Mouse (Mus musculus): ENCODE measurements around the gene Mipol1. TPM values are rescaled to one million over a fixed set of nuclear protein-coding genes. Genes with fewer than 3 reads are reported as not detected.
A peak's percentile ranks its signal among the peaks of the same experiment; 100 is the strongest.

The Mipol1 gene
- total and polyA plus RNA-seq, 3 experiments, result 6.4 to 10.4 (median 6.6) TPM

DNA sequence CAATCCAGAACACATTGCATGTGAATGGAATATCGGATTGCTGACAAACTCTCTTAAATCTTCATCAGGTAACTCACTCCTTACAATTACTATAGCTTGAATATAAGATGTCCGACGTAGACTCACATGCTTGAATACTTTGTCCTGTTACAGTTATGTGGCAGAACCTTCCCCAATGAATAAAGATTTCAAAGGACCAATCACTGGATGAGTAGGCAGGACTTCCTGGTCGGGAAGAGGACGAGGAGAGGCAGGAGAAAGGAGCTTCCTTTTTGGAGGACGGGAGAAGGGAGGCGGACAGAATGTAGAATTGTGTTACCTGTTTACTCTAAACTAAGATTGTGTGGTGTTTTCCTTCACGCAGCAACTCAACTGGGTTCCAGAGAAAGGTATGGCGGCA lies 3.8 kb upstream of the Mipol1 start:
- dilution Hi-C loops (cut with MboI; ENCODE audit: extremely low pct_ligation_motif_present, extremely low pct_unique_long_range_greater_than_20kb, low sequenced_read_pairs), result no loop called here
- TF ChIP-seq POLR2AphosphoS2 (IDR thresholded peaks at IDR 0.05; ENCODE audit: low read depth, low read length), result no peak
- TF ChIP-seq MEF2A (IDR thresholded peaks at IDR 0.05; ENCODE audit: borderline replicate concordance, low read depth, low read length), result no peak
- no peak for TF ChIP-seq ETS1 (conservative IDR thresholded peaks at IDR 0.05; ENCODE audit: low read depth, low read length)
- TF ChIP-seq USF1 (IDR thresholded peaks at IDR 0.05; ENCODE audit: low read depth, low read length), result no peak
- TF ChIP-seq POLR2A (IDR thresholded peaks at IDR 0.05; ENCODE audit: low read depth, low read length), result no peak
- no peaks in the 10 kb centered on the region for H3K27me3 ChIP-seq (replicated peaks)
- in situ Hi-C loops (cut with MboI; ENCODE audit: low pct_ligation_motif_present, low pct_unique_long_range_greater_than_20kb, low sequenced_read_pairs), result no loop called here
- H3K4me2 ChIP-seq (ENCODE audit: insufficient read depth, low read depth, poor library complexity, severe bottlenecking), result no peak overlapping the region
- peaks cover 9% of the 10 kb centered on the region for H3K79me2 ChIP-seq (replicated peaks; ENCODE audit: control insufficient read depth, extremely low read depth, insufficient read depth, poor library complexity, severe bottlenecking)
- H3K9me3 ChIP-seq (replicated peaks; ENCODE audit: low read length), result no peaks in the 10 kb centered on the region
- no peak overlapping the region for H3K27ac ChIP-seq (ENCODE audit: insufficient read depth, low read depth)
- H3K4me3 ChIP-seq (replicated peaks in 1 of 3; ENCODE audit: low read depth in 2 of 3, low read length in 2 of 3, poor library complexity in 1 of 3), result no peak overlapping the region
- H3K9ac ChIP-seq (ENCODE audit: insufficient read depth, low read depth), result no peak overlapping the region
- H3K36me3 ChIP-seq (replicated peaks in 1 of 2; ENCODE audit: control insufficient read depth in 1 of 2, insufficient read depth in 1 of 2, low read length in 1 of 2), result no peaks in the 10 kb centered on the region
- no peaks in the 10 kb centered on the region for H3K4me1 ChIP-seq (ENCODE audit: control insufficient read depth in 1 of 2, insufficient read depth in 2 of 2)
- no peak for DNase-seq (ENCODE audit: extremely low read depth)

DNA sequence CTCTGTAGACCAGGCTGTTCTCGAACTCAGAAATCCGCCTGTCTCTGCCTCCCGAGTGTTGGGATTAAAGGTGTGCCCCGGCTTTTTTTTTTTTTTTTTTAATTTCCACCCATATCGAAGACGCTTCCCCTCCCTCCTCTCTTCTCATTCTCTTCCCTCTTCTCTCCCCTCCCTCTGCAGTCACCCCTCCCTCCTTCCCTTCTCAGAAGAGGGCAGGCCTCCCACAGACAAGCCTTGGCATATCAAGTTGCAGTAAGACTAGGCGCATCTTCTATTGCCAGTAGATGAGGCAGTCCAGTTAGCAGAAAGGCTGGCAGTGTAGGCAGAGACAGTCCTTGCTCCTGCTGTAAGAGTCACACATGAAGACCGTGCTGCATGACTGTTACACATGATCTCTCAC lies 2.5 kb upstream of the Mipol1 start:
- Histone ChIP-seq H3K36me3 (replicated peaks in 1 of 2; ENCODE audit: control insufficient read depth in 1 of 2, insufficient read depth in 1 of 2, low read length in 1 of 2) (no peaks in the 10 kb centered on the region), H3K9ac (ENCODE audit: insufficient read depth, low read depth) (no peak overlapping the region), H3K4me3 (replicated peaks in 1 of 3; ENCODE audit: low read depth in 2 of 3, low read length in 2 of 3, poor library complexity in 1 of 3) (no peak overlapping the region), H3K27ac (ENCODE audit: insufficient read depth, low read depth) (no peak overlapping the region), H3K4me1 (ENCODE audit: control insufficient read depth in 1 of 2, insufficient read depth in 2 of 2) (no peaks in the 10 kb centered on the region), H3K79me2 (replicated peaks; ENCODE audit: control insufficient read depth, extremely low read depth, insufficient read depth, poor library complexity, severe bottlenecking) (peaks cover 17% of the 10 kb centered on the region), H3K27me3 (replicated peaks) (no peaks in the 10 kb centered on the region), H3K4me2 (ENCODE audit: insufficient read depth, low read depth, poor library complexity, severe bottlenecking) (no peak overlapping the region), H3K9me3 (replicated peaks; ENCODE audit: low read length) (no peaks in the 10 kb centered on the region)
- TF ChIP-seq RCOR1 (conservative IDR thresholded peaks at IDR 0.05; ENCODE audit: low read depth, low read length) (no peak), E2F4 (IDR thresholded peaks at IDR 0.05; ENCODE audit: insufficient replicate concordance, low read depth, low read length) (no peak), ELF1 (IDR thresholded peaks at IDR 0.05; ENCODE audit: low read depth, low read length) (no peak), MAX (IDR thresholded peaks at IDR 0.05; ENCODE audit: low read length) (no peak), ZNF384 (IDR thresholded peaks at IDR 0.05; ENCODE audit: low read depth, low read length) (no peak), KAT2A (IDR thresholded peaks at IDR 0.05; ENCODE audit: insufficient replicate concordance, low read length) (no peak), EP300 (IDR thresholded peaks at IDR 0.05; ENCODE audit: low read length) (no peak), ZC3H11A (IDR thresholded peaks at IDR 0.05; ENCODE audit: low read depth, low read length) (no peak)
- in situ Hi-C loops (cut with MboI; ENCODE audit: low pct_ligation_motif_present, low pct_unique_long_range_greater_than_20kb, low sequenced_read_pairs) (no loop called here), dilution Hi-C loops (cut with MboI; ENCODE audit: extremely low pct_ligation_motif_present, extremely low pct_unique_long_range_greater_than_20kb, low sequenced_read_pairs) (no loop called here)
- no peak for DNase-seq (ENCODE audit: extremely low read depth)

DNA sequence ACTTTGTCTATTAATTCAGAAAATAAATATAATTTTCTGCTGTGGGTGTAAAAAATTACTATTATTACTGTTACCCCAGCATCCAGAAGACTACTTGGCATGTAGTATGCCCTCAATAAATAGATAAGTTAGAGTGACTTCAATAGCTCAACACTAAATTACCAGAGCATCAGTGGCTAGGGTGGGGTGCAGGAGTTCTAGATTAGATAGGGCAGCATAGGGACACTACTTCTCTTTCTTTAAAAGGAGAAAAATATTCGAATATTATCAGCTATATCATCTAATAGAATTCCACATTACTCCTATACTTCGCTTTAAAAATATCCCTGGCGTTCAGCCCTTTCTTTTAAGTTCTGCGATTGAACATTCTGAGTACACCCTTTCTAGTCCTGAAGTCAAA lies 524 bp upstream of the Mipol1 start:
- dilution Hi-C loops (cut with MboI; ENCODE audit: extremely low pct_ligation_motif_present, extremely low pct_unique_long_range_greater_than_20kb, low sequenced_read_pairs) (no loop called here), in situ Hi-C loops (cut with MboI; ENCODE audit: low pct_ligation_motif_present, low pct_unique_long_range_greater_than_20kb, low sequenced_read_pairs) (no loop called here)
- Histone ChIP-seq H3K9ac (ENCODE audit: insufficient read depth, low read depth) (peak overlapping the region; percentile 78), H3K27me3 (replicated peaks) (no peaks in the 10 kb centered on the region), H3K4me2 (ENCODE audit: insufficient read depth, low read depth, poor library complexity, severe bottlenecking) (peak overlapping the region; percentile 17; the same call in 1 of the 2 replicates), H3K79me2 (replicated peaks; ENCODE audit: control insufficient read depth, extremely low read depth, insufficient read depth, poor library complexity, severe bottlenecking) (peaks cover 27% of the 10 kb centered on the region), H3K4me1 (ENCODE audit: control insufficient read depth in 1 of 2, insufficient read depth in 2 of 2) (peaks cover 0 to 3% of the 10 kb centered on the region in 2 experiments; a peak in 1 of 4 replicates), H3K9me3 (replicated peaks; ENCODE audit: low read length) (no peaks in the 10 kb centered on the region), H3K4me3 (replicated peaks in 1 of 3; ENCODE audit: low read depth in 2 of 3, low read length in 2 of 3, poor library complexity in 1 of 3) (peak overlapping the region; percentile 58 to 79 (median 61)), H3K36me3 (replicated peaks in 1 of 2; ENCODE audit: control insufficient read depth in 1 of 2, insufficient read depth in 1 of 2, low read length in 1 of 2) (peaks cover 0 to 3% of the 10 kb centered on the region in 2 experiments), H3K27ac (ENCODE audit: insufficient read depth, low read depth) (no peak overlapping the region)
- no peak for DNase-seq (ENCODE audit: extremely low read depth)
- TF ChIP-seq TCF12 (IDR thresholded peaks at IDR 0.05; ENCODE audit: low read depth, low read length), result no peak
- no peak for TF ChIP-seq USF2 (conservative IDR thresholded peaks at IDR 0.05; ENCODE audit: low read depth, low read length)
- TF ChIP-seq JUND (conservative IDR thresholded peaks at IDR 0.05; ENCODE audit: low read depth, low read length), result no peak
- no peak for TF ChIP-seq MXI1 (IDR thresholded peaks at IDR 0.05; ENCODE audit: low read depth, low read length)
- no peak for TF ChIP-seq CHD1 (IDR thresholded peaks at IDR 0.05; ENCODE audit: low read depth, low read length)
- TF ChIP-seq POLR2AphosphoS2 (IDR thresholded peaks at IDR 0.05; ENCODE audit: low read depth, low read length), result no peak
- no peak for TF ChIP-seq JUN (IDR thresholded peaks at IDR 0.05; ENCODE audit: insufficient read depth, low read depth, low read length)
- TF ChIP-seq NELFE (IDR thresholded peaks at IDR 0.05; ENCODE audit: low read depth, low read length), result no peak
- no peak for TF ChIP-seq ZKSCAN1 (IDR thresholded peaks at IDR 0.05; ENCODE audit: borderline replicate concordance, low read depth, low read length)
- no peak for TF ChIP-seq MAFK (IDR thresholded peaks at IDR 0.05; ENCODE audit: insufficient replicate concordance, low read length)
- no peak for TF ChIP-seq HCFC1 (IDR thresholded peaks at IDR 0.05; ENCODE audit: low read depth, low read length)
- TF ChIP-seq GABPA (IDR thresholded peaks at IDR 0.05; ENCODE audit: insufficient replicate concordance, low read depth, low read length), result no peak
- TF ChIP-seq E2F4 (IDR thresholded peaks at IDR 0.05; ENCODE audit: insufficient replicate concordance, low read depth, low read length), result no peak
- no peak for TF ChIP-seq ZC3H11A (IDR thresholded peaks at IDR 0.05; ENCODE audit: low read depth, low read length)
- TF ChIP-seq MAZ (IDR thresholded peaks at IDR 0.05; ENCODE audit: low read depth, low read length), result no peak
- no peak for TF ChIP-seq CHD2 (IDR thresholded peaks at IDR 0.05; ENCODE audit: low read length)
- TF ChIP-seq CTCF (conservative IDR thresholded peaks at IDR 0.05 in 1 of 2, IDR thresholded peaks at IDR 0.05 in 1 of 2; ENCODE audit: low read depth in 2 of 2, low read length in 2 of 2), result no peak
